Mouse (Mus musculus): Measurements from ENCODE around the gene Vmn2r27. TPM values are rescaled to one million over a fixed set of nuclear protein-coding genes. Genes with fewer than 3 reads are reported as not detected.

Gene Vmn2r27
- total and polyA plus RNA-seq, 3 experiments = not detected

DNA sequence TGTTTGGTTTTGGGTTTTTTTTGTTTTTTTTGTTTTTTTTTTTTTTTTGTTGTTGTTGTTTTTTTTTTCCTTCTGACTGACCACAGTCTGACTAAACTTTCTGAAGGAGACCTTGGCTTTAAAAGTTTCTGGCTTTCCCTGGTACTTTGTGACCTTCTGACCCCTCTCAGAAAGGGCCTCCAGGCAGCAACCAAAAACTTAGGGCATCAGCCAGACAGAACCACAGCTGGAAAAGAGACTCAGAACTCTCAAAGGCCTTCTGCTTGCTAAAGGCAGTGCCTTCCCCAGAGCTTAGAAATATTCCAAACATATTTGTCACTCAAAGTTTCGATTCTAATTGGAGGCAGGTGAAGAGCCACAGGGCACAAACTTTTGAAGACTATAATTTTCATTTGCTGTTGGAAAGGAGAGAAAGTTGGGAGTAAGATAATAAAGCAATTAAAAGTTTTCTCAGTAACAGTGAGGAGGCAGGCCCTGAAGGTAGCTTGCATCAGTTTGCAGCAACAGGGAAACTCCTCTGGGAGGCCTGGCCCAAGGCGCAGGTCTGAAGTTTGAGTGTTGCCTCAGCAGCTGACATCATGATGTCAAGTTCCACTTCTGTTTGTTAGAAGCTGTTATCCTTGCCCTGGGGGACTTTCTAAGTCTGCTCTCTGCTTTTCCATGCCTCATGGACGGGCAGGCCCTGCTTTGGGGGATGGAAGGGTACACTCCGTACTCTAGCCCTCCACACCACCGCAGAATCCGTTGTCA is 24.2 kb upstream of the Vmn2r27 start:
- H3K27me3 ChIP-seq (replicated peaks) = peaks cover 50% of the 10 kb centered on the region
- no peaks in the 10 kb centered on the region for H3K4me1 ChIP-seq (ENCODE audit: control insufficient read depth in 1 of 2, insufficient read depth in 2 of 2)
- no peak overlapping the region for H3K9ac ChIP-seq (ENCODE audit: insufficient read depth, low read depth)
- no peaks in the 10 kb centered on the region for H3K79me2 ChIP-seq (replicated peaks; ENCODE audit: control insufficient read depth, extremely low read depth, insufficient read depth, poor library complexity, severe bottlenecking)
- no peak overlapping the region for H3K27ac ChIP-seq (ENCODE audit: insufficient read depth, low read depth)
- TF ChIP-seq E2F4 (IDR thresholded peaks at IDR 0.05; ENCODE audit: insufficient replicate concordance, low read depth, low read length) (no peak), MYC (IDR thresholded peaks at IDR 0.05; ENCODE audit: low read depth, low read length) (no peak), TCF12 (IDR thresholded peaks at IDR 0.05; ENCODE audit: low read depth, low read length) (no peak), KAT2A (IDR thresholded peaks at IDR 0.05; ENCODE audit: insufficient replicate concordance, low read length) (no peak), MAZ (IDR thresholded peaks at IDR 0.05; ENCODE audit: low read depth, low read length) (no peak), NRF1 (IDR thresholded peaks at IDR 0.05; ENCODE audit: low read depth, low read length) (no peak)
- no peaks in the 10 kb centered on the region for H3K36me3 ChIP-seq (replicated peaks in 1 of 2; ENCODE audit: control insufficient read depth in 1 of 2, insufficient read depth in 1 of 2, low read length in 1 of 2)
- H3K4me3 ChIP-seq (replicated peaks in 1 of 3; ENCODE audit: low read depth in 2 of 3, low read length in 2 of 3, poor library complexity in 1 of 3) = no peak overlapping the region
- no peak overlapping the region for H3K4me2 ChIP-seq (ENCODE audit: insufficient read depth, low read depth, poor library complexity, severe bottlenecking)
- in situ Hi-C loops (cut with MboI; ENCODE audit: low pct_ligation_motif_present, low pct_unique_long_range_greater_than_20kb, low sequenced_read_pairs) (no loop called here), dilution Hi-C loops (cut with MboI; ENCODE audit: extremely low pct_ligation_motif_present, extremely low pct_unique_long_range_greater_than_20kb, low sequenced_read_pairs) (no loop called here)
- H3K9me3 ChIP-seq (replicated peaks; ENCODE audit: low read length) = no peaks in the 10 kb centered on the region
- no peak for DNase-seq (ENCODE audit: extremely low read depth)

GRCm38 (mm10) chr6:124202116-124202515 is 29.5 kb downstream of the Vmn2r27 start:
- dilution Hi-C loops (cut with MboI; ENCODE audit: extremely low pct_ligation_motif_present, extremely low pct_unique_long_range_greater_than_20kb, low sequenced_read_pairs) = no loop called here
- TF ChIP-seq ETS1 (conservative IDR thresholded peaks at IDR 0.05; ENCODE audit: low read depth, low read length) (no peak), ZNF384 (IDR thresholded peaks at IDR 0.05; ENCODE audit: low read depth, low read length) (no peak), MAFK (IDR thresholded peaks at IDR 0.05; ENCODE audit: insufficient replicate concordance, low read length) (no peak), UBTF (IDR thresholded peaks at IDR 0.05; ENCODE audit: low read depth, low read length) (no peak), BHLHE40 (IDR thresholded peaks at IDR 0.05; ENCODE audit: low read depth, low read length) (peak; percentile 89), USF1 (IDR thresholded peaks at IDR 0.05; ENCODE audit: low read depth, low read length) (no peak)
- Histone ChIP-seq H3K27me3 (replicated peaks) (peaks cover 17% of the 10 kb centered on the region), H3K9me3 (replicated peaks; ENCODE audit: low read length) (no peaks in the 10 kb centered on the region), H3K4me2 (ENCODE audit: insufficient read depth, low read depth, poor library complexity, severe bottlenecking) (no peak overlapping the region), H3K4me3 (replicated peaks in 1 of 3; ENCODE audit: low read depth in 2 of 3, low read length in 2 of 3, poor library complexity in 1 of 3) (no peak overlapping the region), H3K36me3 (replicated peaks in 1 of 2; ENCODE audit: control insufficient read depth in 1 of 2, insufficient read depth in 1 of 2, low read length in 1 of 2) (no peaks in the 10 kb centered on the region), H3K9ac (ENCODE audit: insufficient read depth, low read depth) (no peak overlapping the region), H3K27ac (ENCODE audit: insufficient read depth, low read depth) (no peak overlapping the region), H3K79me2 (replicated peaks; ENCODE audit: control insufficient read depth, extremely low read depth, insufficient read depth, poor library complexity, severe bottlenecking) (no peaks in the 10 kb centered on the region), H3K4me1 (ENCODE audit: control insufficient read depth in 1 of 2, insufficient read depth in 2 of 2) (peaks cover 0 to 5% of the 10 kb centered on the region in 2 experiments; a peak in 2 of 4 replicates)
- in situ Hi-C loops (cut with MboI; ENCODE audit: low pct_ligation_motif_present, low pct_unique_long_range_greater_than_20kb, low sequenced_read_pairs) = no loop called here
- DNase-seq (ENCODE audit: extremely low read depth) = peak; percentile 34
